Mouse (Mus musculus) CD8-positive naive resting alpha-beta T cell, adult 2 months (primary cell): ENCODE measurements around the gene Sppl3.

Source experiments
- DNase-seq, 2 experiments: peaks; one replicate each; pipeline ENCODE4 v3.0.0; 2022; ENCODE audit warnings: low read depth in 2 of 2, low spot score in 2 of 2

Sppl3 gene

DNA sequence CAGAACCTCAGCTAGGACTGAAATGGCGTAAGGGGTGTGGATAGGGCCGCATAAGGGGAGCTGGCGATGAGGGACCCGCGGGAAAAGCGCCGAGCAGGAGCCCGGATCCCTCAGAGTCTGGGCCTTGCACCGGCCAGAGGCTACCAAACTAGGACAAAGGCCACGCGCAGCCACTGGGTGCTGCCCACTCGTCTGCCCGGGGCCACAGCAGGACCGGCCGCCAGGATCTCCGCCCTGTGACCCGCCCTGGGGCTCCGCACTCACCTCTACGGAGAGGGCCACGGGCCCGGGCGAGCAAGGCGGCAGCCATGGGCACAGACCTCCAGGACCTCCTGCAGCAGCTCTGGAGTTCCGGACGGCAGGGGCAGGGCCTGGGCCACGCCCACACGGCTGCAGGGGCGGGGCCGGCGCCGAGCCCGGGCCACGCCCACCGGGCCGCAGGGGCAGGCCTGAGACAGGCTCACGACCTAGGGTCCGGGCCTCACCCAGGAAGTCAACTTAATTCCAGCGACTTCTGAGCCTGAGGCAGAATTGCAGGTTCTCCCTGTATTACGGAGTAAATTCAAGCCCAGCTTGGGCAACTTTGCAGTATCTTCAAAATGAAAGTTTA lies 108.1 kb downstream of the Sppl3 start, which contains the start of gene Acads:
Gene Acads, minus strand, starts transcription at position 386 of the 610 bp plus-strand sequence.
- DNase-seq = peak; percentile 79 to 82

DNA sequence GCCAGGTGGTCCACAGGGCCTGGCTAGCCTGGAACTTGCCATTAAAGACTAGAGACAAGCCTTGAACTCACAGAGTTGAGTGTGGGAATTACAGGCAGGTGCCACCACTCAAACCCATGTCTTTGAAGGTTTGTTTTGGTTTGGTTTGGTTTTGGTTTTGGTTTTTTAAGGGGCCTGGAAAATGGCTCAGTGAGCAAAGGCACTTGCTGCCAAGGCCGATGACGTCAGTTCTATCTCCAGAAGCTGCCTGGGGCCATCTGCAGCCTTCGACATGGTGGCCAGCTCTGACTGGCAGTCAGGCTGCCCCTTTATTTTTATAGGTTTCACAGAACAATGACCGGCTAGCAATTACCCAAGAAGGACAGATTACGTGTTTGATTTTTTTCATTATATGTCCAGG lies 110.0 kb downstream of the Sppl3 start:
- DNase-seq = no peak

DNA sequence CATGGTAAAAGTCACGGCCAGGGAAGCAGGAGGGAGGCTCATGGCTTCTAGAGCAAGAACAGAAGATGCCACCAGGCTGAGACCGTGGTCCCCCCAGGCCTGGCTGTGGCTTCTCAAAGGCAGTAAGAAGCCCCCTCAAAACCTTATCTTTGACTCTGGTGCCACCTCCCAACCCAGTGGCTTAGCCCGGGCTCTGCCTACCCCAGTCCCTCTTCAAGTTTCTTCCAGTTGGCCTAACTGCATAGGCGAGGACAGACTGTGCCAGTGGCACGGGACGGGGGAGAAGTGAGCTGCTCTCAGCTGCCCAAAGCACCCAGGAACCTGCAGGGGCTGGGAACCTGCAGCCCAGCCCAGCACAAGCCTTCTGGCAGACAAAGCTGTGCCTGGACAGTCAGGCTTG lies 113.8 kb downstream of the Sppl3 start:
- no peak for DNase-seq

DNA sequence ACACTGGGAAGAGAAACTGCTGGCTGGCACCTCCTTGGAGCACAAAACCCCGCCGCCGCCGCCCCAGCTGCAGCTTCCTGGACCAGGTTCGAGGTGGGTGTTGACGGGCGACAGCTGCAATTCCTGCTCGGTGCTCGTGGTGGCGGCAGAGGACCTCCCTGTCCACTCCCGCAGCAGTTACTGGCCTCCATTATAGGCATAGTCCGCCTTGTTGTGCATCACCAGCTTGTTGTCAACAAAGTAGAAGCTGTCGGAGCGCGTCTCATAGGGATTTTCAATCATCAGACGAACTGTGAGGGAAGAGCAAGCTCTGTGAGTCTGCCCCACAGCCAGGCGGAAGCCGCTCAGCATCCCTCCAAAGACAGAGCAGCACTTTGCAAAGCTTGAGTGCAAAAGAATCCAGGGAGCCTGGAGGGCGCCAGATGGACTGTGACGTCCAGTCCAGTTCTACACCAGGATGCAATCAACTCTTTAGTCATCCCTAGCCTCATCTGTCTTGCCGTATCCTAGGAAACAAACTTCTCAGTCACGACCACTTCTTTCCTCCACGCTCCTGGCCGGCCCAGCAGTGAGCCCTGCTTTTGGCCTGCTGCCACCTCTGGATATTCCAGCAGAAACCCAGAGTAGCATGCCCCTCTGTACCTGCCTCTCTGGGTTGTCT lies 114.4 kb downstream of the Sppl3 start:
- peak; percentile 76 to 83 for DNase-seq

DNA sequence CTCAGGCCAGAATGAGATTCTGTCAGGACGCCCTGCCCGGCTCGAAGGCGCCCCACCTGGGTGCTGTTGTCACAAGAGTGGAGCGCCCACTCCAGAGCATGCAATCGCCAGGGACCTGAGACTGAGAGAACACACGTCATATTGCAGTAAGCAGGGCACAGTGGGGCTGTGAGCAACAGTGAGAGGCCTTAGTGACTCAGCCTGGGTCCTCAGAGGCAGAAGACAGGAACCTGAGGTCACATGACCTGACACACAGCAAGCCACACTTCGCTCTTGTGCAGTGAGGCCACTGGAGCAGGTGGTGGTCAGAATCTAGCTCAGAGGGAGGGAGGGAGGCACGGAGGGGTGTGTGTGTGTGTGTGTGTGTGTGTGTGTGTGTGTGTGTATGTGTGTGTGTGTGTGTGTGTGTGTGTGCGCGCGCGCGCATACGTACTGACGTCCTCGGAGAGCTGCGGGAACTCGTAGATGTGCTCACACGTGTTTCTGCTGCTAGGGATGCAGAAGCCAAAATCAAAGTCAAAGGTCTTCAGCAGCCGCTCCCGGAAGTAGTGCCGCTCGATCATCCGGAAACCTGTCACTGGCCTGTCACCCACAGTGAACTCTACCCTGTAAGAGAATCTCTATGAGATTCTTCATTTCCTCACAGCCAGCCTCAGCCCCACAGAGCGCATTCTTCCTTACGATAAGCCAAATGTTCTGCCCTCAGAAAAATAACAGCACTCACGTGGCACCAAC lies 115.8 kb downstream of the Sppl3 start:
- peak in 1 of 2 experiments; percentile 19 for DNase-seq

DNA sequence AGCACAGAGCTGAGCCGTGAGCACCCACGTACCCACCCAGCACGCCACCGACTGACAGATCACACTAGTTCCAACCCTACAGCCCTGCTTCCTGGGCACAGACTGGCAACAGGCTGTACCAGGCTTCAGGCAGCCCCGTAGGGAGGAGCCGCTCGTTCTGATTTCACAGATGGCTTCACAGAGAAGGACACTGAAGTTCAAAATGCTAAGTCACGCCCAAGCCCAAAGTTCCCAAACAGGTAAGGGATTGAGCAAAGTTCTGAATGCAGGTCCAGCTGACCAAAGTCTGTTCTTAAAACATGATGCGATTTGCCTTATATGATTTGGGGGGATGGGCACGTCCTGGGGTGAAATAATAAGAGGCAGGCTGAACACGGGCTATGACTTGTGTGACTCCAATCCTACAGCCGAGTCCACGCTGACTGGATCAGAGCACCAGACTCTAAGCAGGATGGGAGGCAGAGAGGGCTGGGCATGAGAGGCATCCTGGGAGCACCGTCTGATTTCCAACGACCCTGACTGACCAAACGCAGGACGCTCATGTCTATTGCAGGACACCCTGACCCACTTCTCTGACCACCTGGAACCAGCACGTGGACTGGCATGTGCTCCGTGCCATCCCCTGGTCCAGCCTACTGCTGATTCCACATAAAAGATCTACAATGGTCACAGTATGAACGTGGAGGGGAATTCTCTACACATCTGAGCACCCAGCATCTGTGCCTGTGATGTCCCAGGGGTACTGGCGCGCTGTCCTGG lies 116.7 kb downstream of the Sppl3 start:
- no peak for DNase-seq

DNA sequence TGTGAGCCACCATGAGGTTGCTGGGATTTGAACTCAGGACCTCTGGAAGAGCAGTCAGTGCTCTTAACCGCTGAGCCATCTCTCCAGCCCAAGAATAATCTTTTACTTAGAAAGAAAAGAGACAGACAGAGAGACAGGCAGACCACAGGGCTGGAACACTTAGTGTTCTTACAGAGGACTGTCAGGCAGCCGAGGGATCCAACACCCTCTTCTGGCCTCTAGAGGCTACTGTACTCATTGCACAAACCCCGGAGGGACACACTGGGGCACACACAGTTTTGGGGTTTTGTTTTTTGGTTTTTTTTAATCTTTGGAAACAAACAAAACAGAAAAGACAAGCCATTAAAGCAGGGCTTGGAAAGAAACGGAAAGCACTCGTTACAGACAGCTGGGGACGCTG lies 118.4 kb downstream of the Sppl3 start:
- DNase-seq = no peak

DNA sequence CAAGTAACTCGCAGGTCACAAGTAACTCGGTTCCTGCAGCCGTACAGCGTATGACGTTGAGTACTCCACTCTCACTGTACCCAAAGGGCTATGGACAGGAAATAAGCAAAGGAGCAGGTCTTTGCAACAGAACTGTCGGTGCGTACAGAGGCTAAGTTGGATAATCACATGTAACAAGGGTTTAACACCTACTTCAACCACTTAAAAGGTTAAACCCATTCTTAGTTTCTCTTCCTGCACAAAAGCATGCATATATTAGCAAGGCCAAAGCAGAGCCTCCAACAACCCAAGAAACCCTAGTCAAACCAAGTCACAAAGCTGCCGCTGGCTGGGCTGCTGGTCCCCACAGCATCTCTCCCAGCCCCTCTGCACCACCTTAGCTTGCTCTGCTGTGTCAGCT lies 121.5 kb downstream of the Sppl3 start:
- no peak for DNase-seq

DNA sequence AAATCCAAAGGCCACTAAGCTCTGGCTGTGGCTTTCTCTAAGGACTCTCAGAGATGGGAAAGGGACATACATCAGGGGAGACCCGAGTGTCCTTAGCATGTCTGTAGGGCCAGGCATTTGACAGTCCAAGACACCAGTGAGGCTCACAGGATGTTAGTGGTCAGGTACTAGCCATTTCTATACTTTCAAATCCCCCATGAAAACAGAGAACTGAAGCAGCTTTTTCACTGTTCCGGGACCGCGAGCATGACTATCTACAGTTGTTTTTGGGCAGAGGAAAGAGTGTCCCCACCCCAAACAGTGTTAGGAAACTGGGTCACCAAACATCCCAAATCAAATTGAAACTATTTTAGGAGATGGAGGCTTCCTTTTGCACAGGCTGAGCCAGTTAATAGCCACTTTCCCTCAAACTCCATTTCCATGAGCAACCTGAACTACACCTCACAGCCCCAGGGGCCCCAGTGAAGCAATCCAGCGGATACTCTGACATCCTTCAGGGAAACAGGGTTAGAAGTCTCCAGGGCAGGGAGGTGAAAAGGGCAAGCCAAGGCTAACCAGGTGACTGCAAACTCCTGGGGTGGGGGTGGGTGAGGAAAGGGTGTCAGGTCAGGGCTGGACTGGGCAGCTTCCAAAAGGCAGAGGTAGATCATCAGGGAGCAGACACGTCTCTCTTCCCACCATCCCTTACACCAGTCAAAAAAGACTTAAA lies 122.6 kb downstream of the Sppl3 start:
- no peak for DNase-seq

DNA sequence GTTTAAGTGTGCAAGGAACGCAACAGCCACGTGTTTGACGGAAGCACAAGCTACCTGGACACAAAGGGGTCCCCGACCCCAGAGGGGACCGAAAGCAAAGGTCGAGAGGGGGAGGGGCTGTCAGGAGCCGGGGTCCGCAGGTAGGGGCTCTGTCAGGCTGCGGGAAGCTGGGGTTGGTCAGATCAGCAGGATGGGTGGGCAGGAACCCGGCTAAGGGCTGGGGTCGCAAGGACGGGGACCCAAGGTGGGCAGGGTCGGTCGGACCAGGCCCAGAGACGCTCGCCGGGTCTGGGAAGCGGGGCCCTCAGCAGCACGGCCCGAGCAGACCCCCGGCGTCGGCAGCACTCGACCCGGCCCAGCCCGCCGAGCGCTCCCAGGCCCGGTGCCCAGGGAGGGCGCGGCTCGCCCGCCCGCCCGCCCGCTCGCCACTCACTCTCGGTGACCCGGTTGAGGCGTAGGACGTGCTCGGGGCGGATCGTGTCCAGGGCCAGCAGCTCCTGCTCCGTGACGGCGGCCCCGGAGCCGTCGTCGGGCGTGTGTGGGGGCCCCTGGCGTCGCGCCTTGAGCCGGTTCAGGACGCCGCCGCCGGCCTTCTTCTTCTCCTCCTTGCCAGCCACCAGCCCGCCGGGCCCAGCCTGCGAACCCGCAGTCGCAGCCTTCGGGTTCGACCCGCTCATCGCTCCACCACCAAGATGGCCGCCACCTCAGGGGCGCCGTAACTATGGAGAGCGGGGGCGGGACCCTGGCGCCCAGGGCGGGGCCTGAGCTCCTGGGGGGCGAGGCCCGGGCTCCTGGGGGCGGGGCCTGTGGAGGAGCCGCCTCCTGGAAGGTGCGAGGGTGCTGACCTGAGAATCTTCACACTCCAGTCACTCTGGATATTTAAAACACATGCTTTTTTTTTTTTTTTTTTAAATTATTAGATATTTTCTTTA lies 123.6 kb downstream of the Sppl3 start, which contains the start of gene Unc119b:
Gene Unc119b, minus strand, starts transcription at position 742 of the 932 bp plus-strand sequence.
- peak; percentile 83 to 92 for DNase-seq

DNA sequence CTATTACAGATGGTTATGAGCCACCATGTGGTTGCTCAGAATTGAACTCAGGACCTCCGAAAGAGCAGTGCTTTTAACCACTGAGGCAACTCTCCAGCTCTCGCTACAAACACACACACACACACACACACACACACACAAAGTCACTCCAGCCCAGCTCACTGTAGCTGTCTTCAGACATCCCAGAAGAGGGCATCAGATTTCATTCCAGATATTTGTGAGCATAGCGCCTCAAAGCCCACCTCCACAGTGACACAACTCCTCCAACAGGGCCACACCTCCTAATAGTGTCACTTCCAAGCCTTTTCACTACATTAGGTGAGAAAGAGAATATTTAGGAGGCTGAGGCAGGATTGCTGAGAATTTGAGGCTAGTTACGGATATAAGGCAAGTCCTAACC lies 128.2 kb downstream of the Sppl3 start:
- no peak for DNase-seq

DNA sequence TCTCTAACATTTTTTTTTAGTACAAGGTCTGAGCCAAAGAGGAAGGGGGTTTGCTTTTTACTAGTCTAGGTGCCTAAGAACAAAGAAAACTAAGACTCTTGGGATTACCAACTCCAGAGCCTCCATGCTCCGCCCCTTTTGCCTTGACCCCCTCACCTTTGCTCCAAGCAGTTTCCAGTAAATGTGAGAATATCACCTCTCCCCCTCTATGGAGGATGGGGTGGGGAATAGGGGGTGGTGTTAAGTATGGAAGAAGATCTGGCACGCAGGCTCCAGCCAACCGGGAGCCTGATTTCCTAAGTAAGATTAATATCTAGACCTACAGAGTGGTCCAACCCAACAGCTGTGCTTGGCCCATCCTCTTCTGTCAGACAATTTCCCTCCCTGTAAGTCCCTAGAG lies 129.8 kb downstream of the Sppl3 start:
- DNase-seq = no peak

DNA sequence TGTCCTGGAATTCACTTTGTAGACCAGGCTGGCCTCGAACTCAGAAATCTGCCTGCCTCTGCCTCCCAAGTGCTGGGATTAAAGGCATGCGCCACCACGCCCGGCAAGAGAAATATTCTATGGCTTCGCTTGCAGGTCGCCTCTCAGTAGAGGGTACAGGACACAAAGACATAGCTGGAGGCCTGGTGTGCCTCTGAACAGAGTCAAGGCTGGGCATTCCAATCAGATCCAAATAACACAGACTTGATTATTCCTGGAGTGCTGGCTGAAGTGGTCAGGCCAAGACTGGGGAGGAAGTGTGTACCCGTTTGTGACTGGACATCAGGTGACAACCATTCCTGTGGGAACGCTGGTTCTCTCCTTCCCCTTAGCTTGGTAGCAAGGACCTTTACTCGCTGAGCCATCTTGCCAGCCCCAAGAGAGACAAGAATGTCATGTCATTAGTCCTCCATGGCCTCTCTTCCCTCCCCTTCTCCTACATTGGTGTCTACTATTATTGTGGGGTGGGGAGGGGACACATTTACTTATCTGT lies 131.3 kb downstream of the Sppl3 start:
- DNase-seq = no peak

DNA sequence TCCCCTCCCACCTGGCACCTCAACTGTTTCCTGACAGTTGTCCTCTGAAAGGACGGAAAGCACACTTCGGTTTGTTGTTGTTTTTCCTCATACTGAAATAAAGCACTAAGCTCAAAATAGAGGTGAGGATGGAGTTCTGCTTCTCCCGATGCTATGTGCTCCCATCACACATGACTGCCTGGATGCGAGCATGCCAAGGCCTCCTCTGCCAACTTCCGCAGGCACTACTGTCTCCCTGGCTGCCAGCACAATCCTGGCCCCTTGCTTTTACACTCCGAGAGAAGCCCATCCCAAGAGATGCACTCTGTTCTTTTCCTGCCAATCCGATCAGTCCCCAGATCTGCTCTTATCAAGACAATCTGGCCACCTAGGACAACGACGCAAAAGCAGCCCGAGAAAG lies 132.6 kb downstream of the Sppl3 start:
- DNase-seq = no peak

DNA sequence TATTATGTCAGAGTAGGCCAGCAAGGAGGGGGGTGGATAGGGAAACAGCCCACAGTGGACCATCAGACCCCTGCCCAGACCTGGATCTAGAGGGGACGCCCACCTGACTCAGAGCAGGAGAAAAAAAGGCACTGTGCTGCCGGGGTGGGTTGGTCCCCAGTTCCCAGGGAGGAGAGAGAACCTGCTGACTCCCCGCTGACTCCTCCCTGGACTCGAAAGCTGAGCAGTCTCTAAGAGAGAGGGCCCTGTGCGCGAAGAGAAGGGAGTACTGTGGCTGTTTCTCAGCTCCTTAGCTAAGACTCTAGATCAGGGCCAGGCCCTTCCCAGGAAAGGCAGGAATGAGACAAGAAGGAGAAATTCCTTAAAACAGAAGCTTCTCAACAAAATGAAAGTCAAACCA lies 133.5 kb downstream of the Sppl3 start:
- no peak for DNase-seq

DNA sequence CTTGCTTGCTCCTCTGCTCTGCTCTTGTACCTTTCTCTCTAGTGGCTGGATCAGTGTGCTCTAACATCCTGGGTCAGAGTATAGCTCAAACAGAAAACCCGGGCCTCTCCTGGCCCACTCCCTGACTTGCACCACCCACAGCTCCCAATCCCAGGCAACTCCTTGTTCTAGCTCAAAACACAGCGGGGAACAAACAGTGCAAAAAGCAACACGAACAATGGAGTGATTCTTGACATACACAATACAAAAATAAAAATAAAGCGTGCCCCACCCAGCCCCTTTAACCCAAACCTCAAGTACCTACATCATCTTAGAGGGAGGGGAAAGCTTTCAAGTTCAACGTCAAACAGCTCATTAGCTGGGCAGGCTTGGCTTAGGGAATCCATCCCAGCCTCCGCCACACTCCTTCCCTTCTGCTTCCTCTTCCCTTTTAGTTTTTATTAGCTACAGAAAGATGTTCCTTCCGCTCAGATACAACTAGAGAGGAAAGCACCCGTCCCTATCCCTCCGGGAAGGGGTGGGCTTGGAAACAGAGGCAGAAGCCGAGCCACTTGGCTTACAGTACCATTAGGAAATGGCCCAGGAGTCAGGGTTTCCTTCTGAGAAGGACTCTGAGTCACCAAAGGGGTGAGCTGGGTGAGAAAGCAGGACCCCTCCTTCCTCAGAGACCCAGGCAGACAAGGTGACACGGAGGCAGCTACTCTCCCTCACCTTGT lies 134.5 kb downstream of the Sppl3 start:
- DNase-seq = no peak

DNA sequence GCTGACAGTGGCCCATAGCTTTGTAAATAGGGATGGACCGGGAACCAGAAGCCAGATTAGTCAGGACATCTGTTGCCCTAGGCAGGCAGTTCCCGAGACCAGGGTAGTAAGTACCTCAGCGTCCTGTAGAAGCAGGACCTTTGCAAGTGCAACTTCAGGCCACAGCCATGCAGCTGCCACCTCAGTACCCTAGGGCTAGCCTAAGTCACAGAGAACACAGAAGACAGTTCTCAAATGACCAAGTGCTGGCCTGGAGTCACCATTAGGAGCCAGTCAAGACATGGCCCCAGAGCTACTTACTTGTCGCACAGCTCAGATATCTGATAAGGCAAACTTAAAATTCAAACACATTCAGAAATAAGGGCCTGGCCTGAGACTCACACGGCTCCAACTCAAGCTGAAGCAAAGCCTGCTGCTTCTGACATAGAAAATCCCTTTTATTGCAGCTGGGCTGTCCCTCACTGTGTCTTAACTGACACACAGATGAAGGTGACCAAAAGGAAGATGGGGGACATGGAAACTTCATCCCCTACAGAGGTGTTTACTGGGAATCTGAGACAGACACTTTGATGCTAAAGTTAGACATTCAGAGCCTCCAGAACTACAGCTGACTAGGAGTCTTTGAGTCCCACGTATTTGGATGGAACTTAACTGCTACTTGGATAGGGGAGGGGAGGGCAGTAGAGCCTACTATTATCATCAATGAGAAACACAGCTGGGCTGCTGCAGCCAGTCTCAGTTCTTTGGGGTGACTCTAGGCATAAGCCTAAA lies 135.2 kb downstream of the Sppl3 start:
- no peak for DNase-seq

DNA sequence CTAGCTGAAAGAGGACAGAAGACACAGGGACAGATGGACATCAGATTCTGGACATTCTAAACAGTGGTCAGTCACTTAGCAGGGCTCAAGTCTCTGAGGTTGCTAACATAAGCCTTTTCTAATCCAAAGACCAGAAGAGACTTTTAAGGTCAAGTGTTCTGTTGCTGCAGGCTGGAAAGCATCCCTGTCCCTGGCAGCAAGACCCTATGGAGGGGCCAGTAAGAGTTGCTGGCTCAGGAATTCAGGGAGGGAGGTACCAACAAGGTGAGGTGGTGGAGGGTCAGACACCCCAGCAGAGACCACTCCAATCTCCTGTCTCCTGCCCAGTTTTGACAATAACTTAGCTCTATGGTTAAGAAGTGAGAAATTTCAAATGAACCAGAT lies 135.8 kb downstream of the Sppl3 start:
- DNase-seq = no peak
